Mouse (Mus musculus): ENCODE measurements at regions not wholly inside any gene's neighbourhood (a gene's known extent, or its start where the extent isn't known, plus 50 kb on each side); places are given as distances from the start of the nearest gene placed in this dataset.

GRCm38 (mm10) chr9:63087195-63087594, 61.6 kb downstream of the Skor1 start:
- intact Hi-C loops (cut with DNase I): no loop called here
- no peak for DNase-seq (ENCODE audit: low spot score in 2 of 2)

GRCm38 (mm10) chr9:63086671-63087070, 62.1 kb downstream of the Skor1 start:
- DNase-seq (ENCODE audit: low spot score in 2 of 2): no peak
- intact Hi-C loops (cut with DNase I): no loop called here

- intact Hi-C loops (cut with DNase I): no loop called here
- no peak for DNase-seq (ENCODE audit: low spot score in 2 of 2)
Measured at GRCm38 (mm10) chr9:63082830-63083229, 65.9 kb downstream of the Skor1 start.

- no peak for DNase-seq (ENCODE audit: low spot score in 2 of 2)
- intact Hi-C loops (cut with DNase I): no loop called here
Measured at GRCm38 (mm10) chr9:63082311-63082710, 66.5 kb downstream of the Skor1 start.

GRCm38 (mm10) chr9:63080406-63080805, 68.4 kb downstream of the Skor1 start:
- intact Hi-C loops (cut with DNase I): no loop called here
- DNase-seq (ENCODE audit: low spot score in 2 of 2): no peak

GRCm38 (mm10) chr9:63075252-63075651, 73.5 kb downstream of the Skor1 start:
- no peak for DNase-seq (ENCODE audit: low spot score in 2 of 2)
- intact Hi-C loops (cut with DNase I): no loop called here

GRCm38 (mm10) chr9:63074803-63075202, 74.0 kb downstream of the Skor1 start:
- intact Hi-C loops (cut with DNase I): loop anchor here (5.0 kb wide), 1 partner anchor 47 kb away; no protein-coding TSS in a partner anchor

GRCm38 (mm10) chr9:63074023-63074750, 74.6 kb downstream of the Skor1 start:
- DNase-seq (ENCODE audit: low spot score in 2 of 2): no peak
- intact Hi-C loops (cut with DNase I): loop anchor here (5.0 kb wide), 1 partner anchor 48 kb away; no protein-coding TSS in a partner anchor

More at GRCm38 (mm10) chr9:63074803-63075202, 74.0 kb downstream of the Skor1 start:
- no peak for DNase-seq (ENCODE audit: low spot score in 2 of 2)

GRCm38 (mm10) chr9:63071032-63071431, 77.7 kb downstream of the Skor1 start:
- intact Hi-C loops (cut with DNase I): loop anchor here (5.0 kb wide), 1 partner anchor 51 kb away; no protein-coding TSS in a partner anchor
- DNase-seq (ENCODE audit: low spot score in 2 of 2): peak in 1 of 2 experiments; percentile 63

GRCm38 (mm10) chr9:63069919-63070318, 78.8 kb downstream of the Skor1 start:
- intact Hi-C loops (cut with DNase I): loop anchor here (1.0 to 5.0 kb wide), 2 partner anchors 11 to 52 kb away; no protein-coding TSS in a partner anchor
- peak; percentile 60 to 93 for DNase-seq (ENCODE audit: low spot score in 2 of 2)

- DNase-seq (ENCODE audit: low spot score in 2 of 2): no peak
- intact Hi-C loops (cut with DNase I): no loop called here
Measured at GRCm38 (mm10) chr9:63067054-63067406, 79.3 kb upstream of the Pias1 start.

- DNase-seq (ENCODE audit: low spot score in 2 of 2): no peak
- intact Hi-C loops (cut with DNase I): no loop called here
Measured at GRCm38 (mm10) chr9:63066384-63067053, 78.8 kb upstream of the Pias1 start.

GRCm38 (mm10) chr9:63063525-63063924, 75.8 kb upstream of the Pias1 start:
- intact Hi-C loops (cut with DNase I): no loop called here

GRCm38 (mm10) chr9:63060740-63061139, 73.0 kb upstream of the Pias1 start:
- DNase-seq (ENCODE audit: low spot score in 2 of 2): peak in 1 of 2 experiments; percentile 39
- intact Hi-C loops (cut with DNase I): no loop called here

More at GRCm38 (mm10) chr9:63063525-63063924, 75.8 kb upstream of the Pias1 start:
- no peak for DNase-seq (ENCODE audit: low spot score in 2 of 2)

- intact Hi-C loops (cut with DNase I): loop anchor here (1.0 to 5.0 kb wide), 5 partner anchors 11 to 134 kb away; no protein-coding TSS in a partner anchor
- peak; percentile 83 to 96 for DNase-seq (ENCODE audit: low spot score in 2 of 2)
Measured at GRCm38 (mm10) chr9:63059234-63059842, 71.6 kb upstream of the Pias1 start.

GRCm38 (mm10) chr9:63058506-63059233, 70.9 kb upstream of the Pias1 start:
- peak in 1 of 2 experiments; percentile 64 for DNase-seq (ENCODE audit: low spot score in 2 of 2)
- intact Hi-C loops (cut with DNase I): loop anchor here (1.0 to 5.0 kb wide), 5 partner anchors 12 to 133 kb away; no protein-coding TSS in a partner anchor

GRCm38 (mm10) chr9:63056695-63057349, 69.1 kb upstream of the Pias1 start:
- DNase-seq (ENCODE audit: low spot score in 2 of 2): peak in 1 of 2 experiments; percentile 75
- intact Hi-C loops (cut with DNase I): loop anchor here (5.0 kb wide), 2 partner anchors 65 to 75 kb away; no protein-coding TSS in a partner anchor

- intact Hi-C loops (cut with DNase I): no loop called here
- DNase-seq (ENCODE audit: low spot score in 2 of 2): no peak
Measured at GRCm38 (mm10) chr9:63052181-63052580, 64.5 kb upstream of the Pias1 start.

- intact Hi-C loops (cut with DNase I): no loop called here
- DNase-seq (ENCODE audit: low spot score in 2 of 2): no peak
Measured at GRCm38 (mm10) chr9:63051631-63052030, 63.9 kb upstream of the Pias1 start.
